Mouse (Mus musculus) embryonic fibroblast, embryonic 13.5 days (primary cell): ENCODE results near the gene Slc28a1.

ENCODE experiments used
- CTCF ChIP-seq: IDR thresholded peaks from 2 replicates; pipeline ENCODE4 v1.5.1; 2011; ENCODE audit warnings: mild to moderate bottlenecking, control low read depth, low read length, moderate library complexity, borderline replicate concordance; ENCODE audit not compliant: insufficient read depth
- POLR2A ChIP-seq: IDR thresholded peaks from 2 replicates; pipeline ENCODE4 v1.6.1; 2011; ENCODE audit warnings: low read depth, mild to moderate bottlenecking, control low read depth, low read length, moderate library complexity

DNA sequence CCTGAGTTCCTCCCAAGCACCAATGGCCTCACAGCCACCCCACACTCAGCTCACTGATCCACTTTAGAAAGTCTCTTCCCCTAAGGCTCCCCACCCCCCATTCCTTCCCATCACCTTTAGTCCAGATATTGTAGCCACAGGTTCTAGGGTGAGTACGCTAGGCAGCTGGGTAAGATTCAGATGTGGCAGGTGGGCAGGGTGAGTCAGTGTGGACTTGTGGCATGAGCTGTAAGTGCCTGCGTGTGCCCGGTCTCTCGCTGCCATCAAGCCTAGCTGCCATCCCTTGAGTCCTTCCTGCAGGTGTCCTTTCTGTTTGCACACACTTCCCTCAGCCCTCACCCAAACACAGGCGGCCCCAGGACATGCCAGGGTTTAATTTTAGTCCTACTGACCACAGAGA, 14.3 kb upstream of the Slc28a1 start:
- TF ChIP-seq POLR2A (no peak), CTCF (no peak)
